Mouse (Mus musculus): ENCODE measurements at regions not wholly inside any gene's neighbourhood (a gene's known extent, or its start where the extent isn't known, plus 50 kb on each side); places are given as distances from the start of the nearest gene placed in this dataset.
A peak's percentile ranks its signal among the peaks of the same experiment; 100 is the strongest.

DNA sequence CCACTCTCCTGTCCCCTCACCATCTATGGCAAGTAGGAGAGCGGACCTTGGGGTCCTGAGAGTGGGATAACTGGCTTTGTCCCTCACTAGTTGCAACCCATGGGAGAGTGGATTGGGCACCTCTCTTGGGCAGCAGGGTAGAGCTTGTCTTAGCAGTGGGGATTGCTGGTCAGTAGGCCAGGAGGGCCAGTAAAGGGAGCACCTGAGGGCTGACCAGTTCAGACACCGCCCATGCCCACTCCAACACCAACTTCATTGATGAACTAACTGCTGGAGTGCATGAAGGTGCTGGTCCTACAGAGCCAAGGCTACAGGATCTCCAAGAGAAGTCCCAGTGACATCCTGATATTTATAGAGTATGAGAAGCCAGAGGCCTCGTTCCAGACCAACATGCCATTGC is 299.9 kb upstream of the Cntn6 start:
- DNase-seq, result no peak

DNA sequence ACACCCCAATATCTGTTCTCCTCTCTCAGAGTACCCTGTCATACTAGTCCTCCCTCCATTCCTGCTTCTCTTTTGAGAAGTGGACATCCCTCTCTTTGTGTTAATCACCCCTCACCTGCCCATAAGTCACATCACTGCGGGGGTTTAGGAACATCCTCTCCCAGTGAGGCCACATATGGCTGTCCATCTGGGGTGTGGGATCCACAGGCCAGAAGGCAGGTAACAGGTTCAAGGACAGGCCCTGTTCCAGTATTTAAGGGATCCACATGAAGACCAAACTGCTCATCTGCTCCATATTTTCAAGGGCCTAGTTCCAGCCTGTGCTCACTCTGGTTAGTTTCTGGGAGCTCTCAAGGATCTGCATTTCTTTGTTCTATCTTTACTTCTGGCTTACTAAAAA is 285.2 kb upstream of the Cntn6 start:
- DNase-seq, result peak; percentile 56

All from cerebellum, adult 11-12 months (tissue).